Mouse (Mus musculus): ENCODE measurements around the gene Tmem247. TPM values are rescaled to one million over a fixed set of nuclear protein-coding genes. Genes with fewer than 3 reads are reported as not detected.

Tmem247 gene
- polyA plus RNA-seq, 1 experiment from 2014 or later, result not detected

DNA sequence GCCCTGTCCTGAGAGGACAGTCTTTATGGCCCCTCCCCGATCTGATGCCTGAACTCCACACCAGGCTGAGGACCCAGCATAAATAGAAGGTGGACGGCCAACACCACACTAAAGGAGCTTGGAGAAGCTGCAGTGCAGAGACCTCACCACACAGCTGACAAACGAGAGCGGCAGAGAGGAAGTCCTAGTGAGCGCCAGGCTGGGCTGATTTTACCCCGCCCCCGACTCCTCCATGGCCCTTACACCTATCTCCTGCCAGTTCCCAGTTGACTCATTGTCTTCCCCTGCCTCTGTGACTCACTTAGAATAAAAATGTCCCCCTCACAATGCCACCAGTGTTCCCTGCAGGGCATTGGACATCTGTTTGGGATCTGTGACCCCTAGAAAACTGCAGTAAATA is 13.6 kb upstream of the Tmem247 start:
- H3K36me3 ChIP-seq, result no peaks in the 10 kb centered on the region
- peaks cover 6% of the 10 kb centered on the region; the same call in 1 of the 2 replicates for H3K4me1 ChIP-seq
- no peak for ATAC-seq
- H3K4me3 ChIP-seq, result no peak overlapping the region
- no peaks in the 10 kb centered on the region for H3K9me3 ChIP-seq (replicated peaks)
- 12% methylated on average over 7 of the region's 7 CpGs for WGBS (ENCODE audit: insufficient replicate concordance)
- no peak overlapping the region for H3K4me2 ChIP-seq
- peaks cover 8% of the 10 kb centered on the region; the same call in 1 of the 2 replicates for H3K27me3 ChIP-seq (replicated peaks)
- H3K9ac ChIP-seq, result no peak overlapping the region
- H3K27ac ChIP-seq, result no peak overlapping the region

DNA sequence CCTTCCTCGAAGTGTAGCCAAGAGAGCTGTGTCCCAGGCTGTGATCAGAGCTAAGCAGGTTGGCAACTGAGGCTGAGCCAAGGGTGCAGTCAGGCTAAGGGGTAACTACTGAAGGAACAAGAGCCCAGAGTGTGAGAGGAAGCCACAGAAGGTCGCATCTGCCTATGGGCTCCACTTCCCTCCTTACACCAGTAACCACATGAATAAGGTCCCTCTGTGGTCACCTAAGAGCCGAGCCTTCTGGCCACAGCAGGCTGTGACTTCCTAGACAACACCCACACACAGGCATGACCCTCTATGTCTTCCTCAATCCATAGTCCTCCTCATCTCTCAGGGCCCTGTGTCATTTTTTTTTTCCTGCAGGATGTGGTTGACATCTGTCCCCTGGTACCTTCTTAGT is 12.9 kb upstream of the Tmem247 start:
- peaks cover 8% of the 10 kb centered on the region; the same call in 1 of the 2 replicates for H3K27me3 ChIP-seq (replicated peaks)
- H3K4me3 ChIP-seq, result no peak overlapping the region
- 25% methylated on average over 3 of the region's 3 CpGs for WGBS (ENCODE audit: insufficient replicate concordance)
- H3K9me3 ChIP-seq (replicated peaks), result no peaks in the 10 kb centered on the region
- peaks cover 6% of the 10 kb centered on the region; the same call in 1 of the 2 replicates for H3K4me1 ChIP-seq
- no peak for ATAC-seq
- H3K9ac ChIP-seq, result no peak overlapping the region
- H3K4me2 ChIP-seq, result no peak overlapping the region
- no peak overlapping the region for H3K27ac ChIP-seq
- no peaks in the 10 kb centered on the region for H3K36me3 ChIP-seq

DNA sequence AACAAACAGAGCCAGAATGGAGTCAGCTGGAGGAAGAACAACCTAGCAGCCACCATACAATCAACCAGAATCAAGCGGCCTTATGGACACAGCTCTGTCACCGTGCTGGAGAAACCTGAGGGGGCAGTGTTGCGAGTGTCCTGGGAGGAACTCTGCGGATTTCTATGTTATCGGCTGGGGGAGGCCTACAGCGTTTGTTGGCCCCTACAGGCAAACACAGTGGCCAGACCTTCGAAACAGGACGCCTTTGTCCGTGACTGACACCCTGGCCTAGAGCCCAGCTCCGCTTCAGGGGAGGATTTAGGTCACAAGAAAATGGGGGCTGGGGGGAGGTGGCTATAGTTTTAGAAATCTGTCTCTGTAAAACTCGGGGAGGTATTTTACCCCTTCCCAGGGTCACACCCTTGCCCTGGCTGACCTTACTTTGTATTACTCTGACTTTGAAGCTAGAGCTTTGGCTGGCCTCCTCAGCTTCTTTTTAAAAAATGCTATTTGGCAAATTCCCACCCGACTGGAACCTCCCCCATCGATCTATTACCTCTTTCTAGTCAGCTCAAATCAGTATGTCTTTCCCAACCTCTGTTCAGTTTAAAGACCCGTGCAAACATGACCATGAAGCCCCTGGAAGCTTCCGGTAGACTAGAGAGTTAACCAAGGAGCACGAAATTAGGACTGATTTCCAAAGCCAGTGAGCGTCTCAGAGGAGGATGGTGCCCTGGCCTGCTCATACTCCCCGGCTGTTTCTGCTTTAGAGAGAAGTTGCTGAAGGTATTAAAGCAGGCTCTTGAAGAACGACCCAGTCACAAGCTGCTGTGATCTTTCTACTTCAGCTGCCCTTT is 11.6 kb upstream of the Tmem247 start:
- Histone ChIP-seq H3K4me1 (peaks cover 6% of the 10 kb centered on the region; the same call in 1 of the 2 replicates), H3K4me3 (no peak overlapping the region), H3K4me2 (no peak overlapping the region), H3K9me3 (replicated peaks) (no peaks in the 10 kb centered on the region), H3K27me3 (replicated peaks) (peaks cover 8% of the 10 kb centered on the region; the same call in 1 of the 2 replicates), H3K9ac (no peak overlapping the region), H3K36me3 (no peaks in the 10 kb centered on the region), H3K27ac (no peak overlapping the region)
- no peak for ATAC-seq
- 32% methylated on average over 19 of the region's 19 CpGs for WGBS (ENCODE audit: insufficient replicate concordance)

DNA sequence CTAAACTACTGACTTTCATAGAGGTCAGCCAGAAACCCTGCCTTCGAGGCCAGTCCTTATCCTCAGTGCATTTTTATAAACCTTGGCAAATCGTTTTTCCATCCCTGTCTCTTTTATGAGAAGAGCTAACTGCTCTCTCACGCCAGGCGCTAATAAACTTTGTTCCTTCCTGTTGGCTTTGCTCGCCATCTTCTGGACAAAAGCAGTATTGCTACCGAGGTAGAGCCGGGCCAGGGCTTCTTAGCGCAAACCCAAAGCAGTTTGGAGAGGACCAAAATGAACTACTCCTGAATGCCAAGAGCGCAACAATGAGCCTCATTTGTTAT is 11.0 kb upstream of the Tmem247 start:
- H3K36me3 ChIP-seq, result no peaks in the 10 kb centered on the region
- ATAC-seq, result no peak
- H3K4me3 ChIP-seq, result no peak overlapping the region
- H3K4me2 ChIP-seq, result no peak overlapping the region
- no peaks in the 10 kb centered on the region for H3K9me3 ChIP-seq (replicated peaks)
- H3K4me1 ChIP-seq, result peaks cover 6% of the 10 kb centered on the region; the same call in 1 of the 2 replicates
- H3K27me3 ChIP-seq (replicated peaks), result peaks cover 8% of the 10 kb centered on the region; the same call in 1 of the 2 replicates
- no peak overlapping the region for H3K9ac ChIP-seq
- H3K27ac ChIP-seq, result no peak overlapping the region
- WGBS (ENCODE audit: insufficient replicate concordance), result 4% methylated on average over 9 of the region's 9 CpGs

DNA sequence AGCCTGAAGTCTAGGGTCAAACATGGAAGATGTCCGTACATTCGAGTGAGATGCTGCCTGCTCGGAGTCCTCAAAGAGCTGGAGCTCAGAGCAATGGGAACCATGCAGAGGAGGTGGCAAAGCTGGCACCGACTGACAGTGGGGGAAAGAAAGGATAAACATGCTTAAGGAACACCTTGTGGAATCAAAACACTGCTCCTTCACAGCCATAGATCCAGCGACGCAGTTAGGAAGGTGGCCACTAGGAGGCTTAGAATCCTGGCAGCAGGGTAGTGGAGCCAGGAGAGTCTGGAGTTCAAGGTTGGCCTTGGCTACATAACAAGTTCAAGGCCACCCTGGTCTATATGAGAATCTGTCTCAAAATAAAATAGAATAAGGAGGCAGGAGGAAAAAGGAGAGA is 10.5 kb upstream of the Tmem247 start:
- ATAC-seq, result no peak
- Histone ChIP-seq H3K4me1 (peaks cover 9% of the 10 kb centered on the region; the same call in 1 of the 2 replicates), H3K4me2 (no peak overlapping the region), H3K27me3 (replicated peaks) (peaks cover 8% of the 10 kb centered on the region; the same call in 1 of the 2 replicates), H3K27ac (no peak overlapping the region), H3K36me3 (no peaks in the 10 kb centered on the region), H3K9me3 (replicated peaks) (no peaks in the 10 kb centered on the region), H3K9ac (no peak overlapping the region), H3K4me3 (no peak overlapping the region)
- 26% methylated on average over 6 of the region's 6 CpGs for WGBS (ENCODE audit: insufficient replicate concordance)

DNA sequence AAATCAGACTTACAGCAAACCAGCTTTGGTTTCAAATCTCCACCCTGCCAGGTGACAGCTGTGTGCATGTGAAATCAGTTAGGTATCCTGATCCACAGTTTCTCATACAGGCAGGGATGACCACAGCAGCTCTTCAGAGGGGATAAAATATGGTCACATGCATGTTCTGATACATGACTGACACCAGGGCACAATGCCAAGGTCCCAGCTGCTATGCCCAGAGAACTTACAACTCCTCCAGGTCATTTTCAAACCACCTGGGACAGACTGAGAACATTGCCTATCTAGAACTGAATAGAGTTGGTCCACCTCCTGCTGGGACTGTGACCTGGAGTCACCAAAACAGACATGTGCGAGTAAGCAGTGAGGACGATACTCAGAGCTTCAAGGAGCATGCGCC is 10.1 kb upstream of the Tmem247 start:
- ATAC-seq, result no peak
- H3K9me3 ChIP-seq (replicated peaks), result no peaks in the 10 kb centered on the region
- H3K27me3 ChIP-seq (replicated peaks), result peaks cover 8% of the 10 kb centered on the region; the same call in 1 of the 2 replicates
- no peak overlapping the region for H3K27ac ChIP-seq
- 76% methylated on average over 3 of the region's 3 CpGs for WGBS (ENCODE audit: insufficient replicate concordance)
- no peaks in the 10 kb centered on the region for H3K36me3 ChIP-seq
- peaks cover 11% of the 10 kb centered on the region; the same call in 1 of the 2 replicates for H3K4me1 ChIP-seq
- no peak overlapping the region for H3K4me3 ChIP-seq
- H3K4me2 ChIP-seq, result no peak overlapping the region
- no peak overlapping the region for H3K9ac ChIP-seq

DNA sequence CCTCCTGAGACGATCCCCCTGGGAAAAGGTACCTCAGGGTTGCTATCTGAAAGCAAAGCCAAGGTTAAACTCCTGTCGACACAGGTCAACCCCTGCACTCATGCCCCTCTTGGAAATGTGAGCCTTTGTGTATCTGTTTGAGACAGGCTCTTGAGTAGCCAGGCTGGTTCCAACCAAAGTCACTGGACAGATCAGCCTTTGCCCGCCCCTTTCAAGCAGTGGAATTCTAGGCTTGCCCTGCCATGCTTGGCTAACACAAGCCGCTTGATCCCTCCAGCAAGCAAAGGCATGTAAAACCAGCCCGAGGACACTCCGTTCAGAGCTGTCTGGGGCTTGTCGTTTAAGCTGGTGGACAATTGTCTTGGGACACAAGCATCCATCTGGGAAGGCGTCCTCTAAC is 8.8 kb upstream of the Tmem247 start:
- Histone ChIP-seq H3K4me3 (no peak overlapping the region), H3K9ac (no peak overlapping the region), H3K27me3 (replicated peaks) (peaks cover 8% of the 10 kb centered on the region; the same call in 1 of the 2 replicates), H3K27ac (no peak overlapping the region), H3K36me3 (no peaks in the 10 kb centered on the region), H3K4me1 (peaks cover 11% of the 10 kb centered on the region; the same call in 1 of the 2 replicates), H3K4me2 (no peak overlapping the region), H3K9me3 (replicated peaks) (no peaks in the 10 kb centered on the region)
- WGBS (ENCODE audit: insufficient replicate concordance), result 68% methylated on average over 8 of the region's 8 CpGs
- no peak for ATAC-seq

DNA sequence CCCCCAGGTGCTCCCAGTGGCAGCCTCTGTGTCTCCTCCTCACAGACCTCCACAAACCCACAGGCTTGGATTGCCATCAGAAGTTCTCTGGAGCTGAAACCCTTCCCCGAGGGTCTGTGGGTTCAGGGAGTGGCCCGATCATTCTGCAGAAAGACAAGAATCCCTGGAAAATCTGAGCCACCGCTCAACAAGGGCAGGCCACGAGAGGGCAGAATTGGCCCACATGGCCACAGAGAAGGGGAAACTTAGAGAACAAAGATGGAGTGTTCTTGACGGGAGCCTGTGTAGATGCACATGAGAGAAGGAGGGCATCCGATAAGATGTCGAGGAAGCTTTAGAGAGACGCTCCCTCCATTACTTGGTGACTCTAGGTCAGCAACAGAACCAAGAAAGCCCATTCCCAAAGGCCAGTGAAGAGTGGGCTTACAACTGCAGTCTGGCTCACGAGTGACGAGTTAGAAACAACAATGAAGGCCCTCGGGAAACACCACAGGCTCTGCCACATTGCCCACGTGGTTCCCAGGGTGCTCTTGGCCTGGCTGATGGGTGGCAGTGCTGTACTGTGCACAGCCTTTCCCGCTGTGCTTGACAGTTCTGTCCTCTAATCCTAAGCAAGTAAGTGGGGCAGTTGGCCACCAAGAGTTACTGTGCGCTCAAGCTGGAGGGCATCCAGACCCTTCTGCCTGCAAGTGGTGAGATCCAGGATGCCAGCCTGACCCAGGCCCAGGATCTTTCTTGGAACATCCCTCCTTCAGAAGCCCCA is 7.2 kb upstream of the Tmem247 start:
- Histone ChIP-seq H3K4me1 (0 out of 2 replicates have a peak, but pooled peaks cover 11% of the 10 kb centered on the region), H3K27ac (no peak overlapping the region), H3K9me3 (replicated peaks) (no peaks in the 10 kb centered on the region), H3K27me3 (replicated peaks) (peaks cover under 1% of the 10 kb centered on the region; the same call in 1 of the 2 replicates), H3K4me2 (no peak overlapping the region), H3K9ac (no peak overlapping the region), H3K36me3 (no peaks in the 10 kb centered on the region), H3K4me3 (no peak overlapping the region)
- 63% methylated on average over 14 of the region's 14 CpGs for WGBS (ENCODE audit: insufficient replicate concordance)
- ATAC-seq, result no peak

DNA sequence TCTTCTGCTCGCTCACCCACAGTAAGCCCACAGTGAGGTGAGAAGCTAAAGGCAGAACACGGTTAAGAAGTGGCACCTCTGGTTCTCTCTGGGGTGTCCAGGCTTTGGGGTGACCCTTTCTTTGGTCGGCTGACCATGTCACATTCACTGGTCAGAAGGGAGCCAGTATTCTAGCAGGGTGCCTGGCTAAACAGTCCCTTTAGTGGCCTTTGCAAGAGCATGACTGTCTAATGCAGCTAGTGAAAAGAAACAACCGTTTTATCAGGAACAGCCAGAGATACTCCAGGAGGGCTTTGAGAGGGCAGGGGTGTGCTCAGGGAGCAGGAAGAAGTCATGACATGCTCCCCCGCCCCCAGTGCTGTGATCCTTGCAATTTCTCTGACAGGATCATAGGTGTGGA is 5.9 kb upstream of the Tmem247 start:
- Histone ChIP-seq H3K27me3 (replicated peaks) (no peaks in the 10 kb centered on the region; the same call in 1 of the 2 replicates), H3K9me3 (replicated peaks) (no peaks in the 10 kb centered on the region), H3K4me2 (no peak overlapping the region), H3K4me1 (0 out of 2 replicates have a peak, but pooled peaks cover 5% of the 10 kb centered on the region), H3K4me3 (no peak overlapping the region), H3K27ac (no peak overlapping the region), H3K9ac (no peak overlapping the region), H3K36me3 (no peaks in the 10 kb centered on the region)
- WGBS (ENCODE audit: insufficient replicate concordance), result 47% methylated on average over 5 of the region's 5 CpGs
- no peak for ATAC-seq

DNA sequence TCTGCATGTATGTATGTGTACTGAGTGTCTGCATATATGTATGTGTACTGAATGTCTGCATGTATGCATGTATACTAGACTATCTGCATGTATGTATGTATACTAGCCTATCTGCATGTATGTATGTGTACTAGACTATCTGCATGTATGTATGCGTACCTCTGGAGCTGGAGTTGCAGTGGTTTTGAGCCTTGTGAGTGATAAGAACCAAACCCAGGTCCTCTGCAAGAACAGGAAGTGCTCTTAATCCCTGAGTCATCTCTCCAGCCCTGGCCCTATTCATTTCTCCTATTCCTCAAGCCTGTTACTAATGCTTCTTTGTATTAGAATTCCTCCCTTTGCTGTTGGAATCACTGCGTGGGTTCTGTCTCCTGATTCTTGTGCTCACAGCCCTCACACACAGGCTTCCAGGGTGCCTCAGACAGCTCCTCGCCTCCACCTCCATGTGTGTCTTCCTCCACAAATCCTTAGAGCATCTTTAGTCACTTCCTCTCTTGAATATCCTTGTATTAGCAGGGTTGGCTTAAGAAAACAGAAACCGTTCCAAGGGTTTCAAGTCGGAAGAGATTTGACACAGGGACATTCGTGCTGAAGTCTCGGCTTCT is 4.0 kb upstream of the Tmem247 start:
- Histone ChIP-seq H3K9me3 (replicated peaks) (no peaks in the 10 kb centered on the region), H3K36me3 (no peaks in the 10 kb centered on the region), H3K4me1 (0 out of 2 replicates have a peak, but pooled peaks cover 5% of the 10 kb centered on the region), H3K27me3 (replicated peaks) (peaks cover 2% of the 10 kb centered on the region; the same call in 1 of the 2 replicates), H3K9ac (no peak overlapping the region), H3K27ac (no peak overlapping the region), H3K4me2 (no peak overlapping the region), H3K4me3 (no peak overlapping the region)
- 55% methylated on average over 7 of the region's 7 CpGs for WGBS (ENCODE audit: insufficient replicate concordance)
- no peak for ATAC-seq

DNA sequence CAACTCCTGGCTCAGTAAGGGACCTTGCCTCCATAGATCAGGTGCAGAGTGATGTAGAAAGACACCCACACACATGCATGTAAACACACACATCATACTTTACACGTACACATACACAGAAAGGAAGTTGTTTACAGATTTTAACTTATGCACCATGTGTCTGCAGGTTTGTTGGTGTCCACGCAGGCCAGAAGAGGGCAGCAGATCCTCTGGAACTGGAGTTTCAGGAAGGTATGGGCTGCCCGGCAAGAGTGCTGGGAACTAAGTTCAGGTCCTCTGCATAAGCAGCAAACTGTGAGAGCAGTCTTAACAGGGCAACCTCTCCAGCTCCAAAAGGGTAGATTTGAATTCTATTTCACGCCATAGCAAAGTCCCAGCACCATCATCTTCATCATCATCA is 1.6 kb upstream of the Tmem247 start:
- Histone ChIP-seq H3K27ac (no peak overlapping the region), H3K36me3 (no peaks in the 10 kb centered on the region), H3K4me3 (no peak overlapping the region), H3K27me3 (replicated peaks) (0 out of 2 replicates have a peak, but pooled peaks cover 3% of the 10 kb centered on the region), H3K4me1 (0 out of 2 replicates have a peak, but pooled peaks cover 5% of the 10 kb centered on the region), H3K9me3 (replicated peaks) (no peaks in the 10 kb centered on the region), H3K4me2 (no peak overlapping the region), H3K9ac (no peak overlapping the region)
- 64% methylated on average over 4 of the region's 4 CpGs for WGBS (ENCODE audit: insufficient replicate concordance)
- no peak for ATAC-seq

Measured in liver, embryonic 12.5 days (tissue).